Mouse (Mus musculus) heart, postnatal 0 days (tissue): ENCODE measurements at regions not wholly inside any gene's neighbourhood (a gene's known extent, or its start where the extent isn't known, plus 50 kb on each side); places are given as distances from the start of the nearest gene placed in this dataset.

Source experiments
- ATAC-seq: fragments of 200-750 bp; cut with Nextera tagmentation; 2 replicates; pipeline ENCODE4 v1.8.0; 2017; ENCODE audit warnings: low read depth, moderate number of reproducible peaks, moderate library complexity; ENCODE audit not compliant: insufficient read depth
- DNase-seq: peaks from one replicate; pipeline ENCODE4 v3.0.0-alpha.2; 2016; ENCODE audit warnings: low spot score
- H3K27ac ChIP-seq: fragments of 300-500 bp; sonication (generic); 2 replicates; pipeline ENCODE4 v1.5.1; 2014; ENCODE audit warnings: low read depth, mild to moderate bottlenecking
- H3K27me3 ChIP-seq: fragments of 300-500 bp; sonication (generic); 2 replicates; pipeline ENCODE4 v1.6.1; 2014; ENCODE audit warnings: low read length, mixed read lengths; ENCODE audit not compliant: control insufficient read depth, insufficient read depth
- H3K36me3 ChIP-seq: fragments of 300-500 bp; sonication (generic); replicated peaks from 2 replicates; pipeline ENCODE4 v1.6.1; 2014; ENCODE audit warnings: low read length, mixed read lengths; ENCODE audit not compliant: control insufficient read depth, insufficient read depth
- H3K4me1 ChIP-seq: fragments of 300-500 bp; sonication (generic); 2 replicates; pipeline ENCODE4 v1.6.1; 2014; ENCODE audit warnings: antibody characterized with exemption; ENCODE audit not compliant: control insufficient read depth, insufficient read depth
- H3K4me2 ChIP-seq: fragments of 300-500 bp; sonication (generic); 2 replicates; pipeline ENCODE4 v1.6.1; 2014; ENCODE audit warnings: low read depth, mild to moderate bottlenecking, low read length, moderate library complexity
- H3K4me3 ChIP-seq: fragments of 300-500 bp; sonication (generic); 2 replicates; pipeline ENCODE4 v1.5.1; 2014; ENCODE audit warnings: low read depth, low read length
- H3K9ac ChIP-seq: fragments of 300-500 bp; sonication (generic); replicated peaks from 2 replicates; pipeline ENCODE4 v1.6.1; 2014; ENCODE audit warnings: low read depth, low read length, mixed read lengths
- H3K9me3 ChIP-seq: fragments of 300-500 bp; sonication (generic); replicated peaks from 2 replicates; pipeline ENCODE4 v1.6.1; 2016; ENCODE audit warnings: low read length; ENCODE audit not compliant: control insufficient read depth
- CTCF ChIP-seq: IDR thresholded peaks from 2 replicates; pipeline ENCODE4 v1.5.1; 2016; ENCODE audit warnings: antibody characterized with exemption, control low read depth, low read depth
- EP300 ChIP-seq: IDR thresholded peaks from 2 replicates; pipeline ENCODE4 v1.6.1; 2016; ENCODE audit warnings: antibody characterized with exemption, low read depth
- WGBS: fragments of 180-500 bp; shearing (Covaris S2); extraction: QIAGEN DNeasy Blood & Tissue Kit; methylation state at CpG from one replicate; pipeline ENCODE4 v1.1.7; 2014; 5-methylcytosine and 5-hydroxymethylcytosine counted together

DNA sequence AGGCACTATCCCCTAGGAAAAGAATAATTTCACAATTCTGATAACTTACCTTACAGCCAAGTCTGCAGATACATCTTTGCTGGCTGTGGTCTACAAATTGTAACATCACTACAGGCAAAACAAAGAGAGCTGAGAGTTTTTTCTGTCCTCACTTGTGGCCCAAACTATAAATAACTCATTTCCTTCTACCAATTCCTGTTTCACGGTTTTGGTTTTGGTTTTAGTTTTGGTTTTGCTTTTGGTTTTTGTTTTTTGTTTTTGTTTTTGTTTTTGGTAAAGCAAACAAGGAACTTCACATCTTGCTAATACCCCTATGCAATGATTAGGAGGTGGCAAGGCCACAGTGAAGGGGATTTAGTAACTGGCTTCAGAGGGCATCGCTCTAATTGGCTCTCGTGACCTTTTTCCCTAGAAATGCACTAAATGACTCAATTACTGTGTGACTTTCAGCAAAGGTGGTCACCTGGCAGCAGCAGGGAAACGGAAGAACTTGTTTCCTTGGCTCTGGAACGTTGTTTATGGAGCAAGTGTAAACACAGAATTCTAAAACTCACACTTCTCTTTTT is 53.3 kb upstream of the Fgf16 start:
- no peak overlapping the region for H3K27ac ChIP-seq
- 72% methylated on average over 5 of the region's 5 CpGs for WGBS
- DNase-seq = no peak
- no peak overlapping the region for H3K9ac ChIP-seq
- no peaks in the 10 kb centered on the region for H3K4me1 ChIP-seq
- H3K36me3 ChIP-seq = no peaks in the 10 kb centered on the region
- no peak overlapping the region for H3K4me3 ChIP-seq
- no peaks in the 10 kb centered on the region for H3K27me3 ChIP-seq
- no peak overlapping the region for H3K4me2 ChIP-seq
- ATAC-seq = no peak
- H3K9me3 ChIP-seq = no peaks in the 10 kb centered on the region
- TF ChIP-seq EP300 = no peak
- no peak for TF ChIP-seq CTCF
